Mouse (Mus musculus): Measurements from ENCODE around the gene Casd1.

Gene Casd1

DNA sequence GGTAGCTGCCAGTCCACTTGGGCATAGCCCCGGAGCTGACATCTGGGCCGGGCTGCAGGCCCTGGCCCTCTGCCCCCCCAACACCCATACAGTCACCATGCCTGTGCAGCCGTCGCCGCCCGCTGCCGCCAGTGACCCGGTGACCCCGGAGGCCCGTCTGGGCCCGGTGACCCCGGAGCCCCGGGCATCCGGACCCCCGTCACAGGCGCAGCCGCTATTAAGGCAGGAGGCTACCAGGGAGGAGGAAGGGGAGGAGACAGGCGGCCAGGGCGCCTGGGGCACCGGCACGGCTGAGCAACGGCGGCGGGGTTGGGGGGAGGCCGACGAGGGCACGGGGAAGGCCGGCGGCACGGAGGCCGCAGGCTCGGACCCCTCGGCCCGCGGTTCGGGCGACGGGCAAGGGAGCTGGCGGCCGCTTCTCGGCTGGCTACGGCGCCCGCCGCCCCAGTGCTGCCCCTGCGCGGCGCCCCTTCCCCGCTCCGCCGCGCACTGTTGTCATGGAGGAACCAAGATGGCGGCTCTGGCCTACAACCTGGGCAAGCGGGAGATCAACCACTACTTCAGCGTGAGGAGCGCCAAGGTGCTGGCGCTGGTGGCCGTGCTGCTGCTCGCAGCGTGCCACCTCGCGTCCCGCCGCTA lies at the start of gene Casd1:
TSS of gene Casd1 (plus strand) at position 182 of the 639 bp plus-strand sequence.
- no peak for DNase-seq (ENCODE audit: extremely low spot score, low read depth, low spot score)

DNA sequence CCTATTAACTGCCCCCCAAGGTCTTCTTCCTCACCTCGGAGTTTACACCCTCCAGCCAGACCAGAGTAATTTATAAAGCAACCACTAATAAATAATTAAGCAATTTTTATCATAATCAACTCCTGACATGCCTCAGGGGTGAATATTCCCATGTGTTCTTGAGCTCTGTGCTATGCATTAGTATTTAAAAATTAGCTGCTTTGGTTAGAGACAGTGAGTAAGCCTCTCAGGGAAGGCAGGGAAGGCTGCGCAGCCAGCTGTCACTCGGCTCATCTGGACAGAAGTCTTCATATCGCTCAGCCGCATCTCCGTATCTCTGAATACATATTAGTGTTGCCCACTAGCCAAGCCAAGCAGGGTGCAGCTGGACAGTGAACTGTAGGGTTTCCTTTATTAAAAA lies 45.3 kb upstream of the Casd1 start:
- no peak for DNase-seq (ENCODE audit: extremely low spot score, low read depth, low spot score)

DNA sequence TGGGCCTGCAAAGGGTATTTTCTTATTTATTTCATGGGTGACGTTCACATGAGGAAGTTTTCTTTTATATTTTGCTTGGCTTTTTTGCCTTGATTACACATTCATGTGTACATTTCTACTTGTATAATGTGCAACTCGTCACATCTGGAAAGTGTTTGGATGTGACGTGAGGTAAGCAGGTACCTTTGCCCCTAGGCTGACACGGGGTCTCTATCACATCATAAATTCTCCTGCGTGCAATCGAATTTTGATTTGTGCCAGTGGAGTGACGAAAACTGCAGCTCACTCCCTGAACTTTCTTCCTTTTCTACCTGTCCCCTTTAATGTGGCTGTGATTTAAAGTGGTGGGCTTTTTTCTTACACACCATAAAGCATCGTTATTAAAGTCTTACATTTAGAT lies 43.6 kb upstream of the Casd1 start:
- peak; percentile 99 for DNase-seq (ENCODE audit: extremely low spot score, low read depth, low spot score)

DNA sequence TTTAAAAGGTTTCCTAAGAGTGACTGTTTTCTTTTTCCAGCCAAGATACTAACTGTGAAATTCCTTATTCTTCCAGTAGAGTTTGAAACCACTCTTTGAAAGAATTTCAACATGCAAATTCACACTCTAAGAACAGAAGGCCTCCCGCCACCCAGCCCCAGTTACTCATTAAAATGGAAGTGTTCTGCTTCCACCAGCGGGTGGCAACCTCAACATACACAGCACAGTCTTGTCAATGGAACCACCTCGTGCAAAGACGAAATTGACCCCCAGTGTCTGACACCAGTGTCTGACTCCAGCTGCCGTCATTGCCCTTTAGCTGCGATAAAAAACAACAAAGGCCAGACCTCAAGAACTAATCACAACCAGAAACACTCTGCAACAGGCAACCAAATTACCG lies 43.0 kb upstream of the Casd1 start:
- DNase-seq (ENCODE audit: extremely low spot score, low read depth, low spot score) = peak; percentile 90

DNA sequence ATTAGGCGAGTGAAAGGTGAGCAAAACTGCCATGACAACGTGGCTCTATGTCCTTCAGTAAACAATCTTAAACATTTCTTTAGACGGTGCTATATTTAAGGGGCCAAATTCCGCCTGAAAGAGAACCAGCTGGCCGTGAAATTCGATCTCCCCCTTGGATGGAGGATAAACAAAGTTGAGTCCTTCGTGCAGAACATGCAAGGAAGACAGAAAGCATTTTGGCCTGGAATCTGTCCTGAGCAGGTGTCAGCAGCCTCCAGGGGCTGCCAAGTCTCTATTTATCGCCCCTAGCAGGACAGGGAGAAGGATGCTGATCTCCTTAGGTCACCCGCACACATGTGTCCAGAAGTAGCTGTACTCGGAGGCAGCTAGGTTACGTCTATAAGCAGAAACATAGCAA lies 39.5 kb upstream of the Casd1 start:
- no peak for DNase-seq (ENCODE audit: extremely low spot score, low read depth, low spot score)

DNA sequence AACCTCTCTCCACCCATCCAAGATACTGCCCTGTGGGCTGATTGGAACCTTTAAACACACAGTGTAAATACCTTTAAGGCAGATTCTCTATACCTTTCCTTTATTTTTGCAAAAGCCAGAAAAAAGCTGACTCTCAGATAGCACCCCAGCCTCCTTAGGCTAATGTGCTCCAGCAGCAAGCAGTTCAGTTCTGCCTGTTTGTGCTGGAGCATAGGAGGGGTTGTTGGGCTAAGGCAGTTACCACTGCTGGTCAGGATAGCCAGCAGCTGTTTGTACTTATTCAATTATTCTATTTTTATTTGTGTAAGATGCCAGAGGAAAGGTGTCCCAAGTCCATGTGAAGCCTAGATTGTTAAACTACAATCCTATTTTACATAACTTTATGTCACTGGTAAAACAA lies 39.0 kb upstream of the Casd1 start:
- no peak for DNase-seq (ENCODE audit: extremely low spot score, low read depth, low spot score)

DNA sequence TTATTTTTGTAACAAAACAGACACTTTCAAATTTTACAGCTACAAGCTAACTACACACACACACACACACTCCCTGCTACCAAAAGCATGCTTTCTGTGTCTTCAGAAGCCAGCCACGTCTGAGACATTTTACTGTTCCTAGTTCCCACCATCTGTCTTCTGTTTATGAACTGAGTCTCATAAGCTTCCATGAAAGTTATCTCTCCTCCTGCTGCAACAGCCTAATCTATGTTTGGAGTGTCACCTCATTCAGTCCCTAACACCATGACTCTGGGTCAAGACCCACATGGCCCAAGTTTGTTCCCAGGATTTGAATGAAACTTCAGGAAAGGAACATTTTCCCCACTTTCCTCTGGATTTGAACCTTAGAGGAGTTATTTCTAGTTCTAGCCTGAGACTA lies 38.2 kb upstream of the Casd1 start:
- DNase-seq (ENCODE audit: extremely low spot score, low read depth, low spot score) = no peak

DNA sequence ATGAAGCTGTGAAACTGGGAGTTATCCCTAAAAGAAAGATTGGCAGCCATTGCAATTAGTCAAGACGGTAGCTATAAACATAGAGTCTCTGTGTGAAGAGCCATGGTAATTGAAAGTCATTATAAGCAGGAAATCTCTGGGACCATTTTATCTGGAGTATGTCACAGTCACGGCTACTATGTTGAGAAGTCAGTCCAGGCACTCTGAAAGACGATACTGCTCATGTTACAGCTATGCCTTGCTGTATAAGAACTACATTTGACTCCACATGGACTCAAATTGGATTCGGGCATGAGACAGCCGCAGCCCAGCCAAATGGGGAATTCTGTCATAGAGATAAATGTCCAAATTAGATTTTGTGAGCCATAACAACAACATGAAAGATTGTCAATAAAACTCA lies 37.2 kb upstream of the Casd1 start:
- DNase-seq (ENCODE audit: extremely low spot score, low read depth, low spot score) = no peak

DNA sequence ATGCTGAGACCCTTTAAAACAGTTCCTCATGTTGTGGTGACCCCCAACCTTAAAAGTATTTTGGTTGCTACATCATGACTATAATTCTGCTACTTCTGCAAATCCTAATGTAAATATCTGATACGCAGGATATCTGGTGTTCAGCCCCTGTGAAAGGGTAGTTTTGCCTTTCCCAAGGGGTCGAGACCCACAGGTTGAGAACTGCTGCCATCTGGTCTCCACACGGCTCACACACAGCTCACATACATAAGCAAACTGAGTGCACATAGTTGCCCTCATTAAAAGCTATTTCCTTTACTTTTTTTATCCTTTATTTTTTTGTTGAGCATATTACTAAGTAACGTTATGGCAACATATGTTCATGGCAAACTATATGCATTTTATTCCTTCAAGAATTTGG lies 30.2 kb upstream of the Casd1 start:
- DNase-seq (ENCODE audit: extremely low spot score, low read depth, low spot score) = no peak

DNA sequence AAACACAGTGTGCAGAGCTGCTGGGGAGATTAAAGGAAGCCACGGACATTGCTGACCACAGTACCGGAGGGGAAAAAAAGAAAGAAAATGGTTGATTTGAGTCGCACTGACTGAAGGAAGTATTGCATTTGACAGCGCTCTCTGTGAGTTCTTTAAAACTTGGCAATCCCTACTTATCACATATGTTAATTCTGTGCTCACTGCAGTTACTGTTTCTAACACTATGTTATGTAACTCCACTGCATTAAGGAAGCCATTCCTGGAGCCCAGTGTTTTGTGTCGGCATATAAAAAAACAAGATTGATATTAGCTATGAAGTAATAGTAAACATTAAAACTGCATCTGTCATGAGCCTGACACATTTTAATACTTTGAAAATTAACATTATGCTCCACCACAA lies 22.9 kb upstream of the Casd1 start:
- DNase-seq (ENCODE audit: extremely low spot score, low read depth, low spot score) = no peak

DNA sequence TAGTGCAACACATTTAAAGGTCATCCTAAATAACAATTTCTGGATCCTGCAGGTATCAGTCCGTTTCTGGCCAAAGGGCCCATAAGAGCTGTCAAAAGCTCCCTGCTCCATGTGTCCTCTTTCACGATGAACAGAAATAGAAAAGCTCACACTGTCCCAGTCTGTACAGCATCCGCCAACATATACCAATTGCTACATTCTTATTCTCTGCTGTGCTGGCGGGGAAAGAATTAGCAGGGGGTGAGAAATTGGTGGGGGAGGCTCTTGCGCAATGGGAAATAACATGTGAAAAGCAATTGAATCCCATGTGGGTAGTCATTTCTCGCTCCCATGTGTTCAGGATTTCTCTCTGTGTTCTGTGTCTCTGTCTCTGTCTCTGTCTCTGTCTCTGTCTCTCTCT lies 22.3 kb upstream of the Casd1 start:
- DNase-seq (ENCODE audit: extremely low spot score, low read depth, low spot score) = no peak

DNA sequence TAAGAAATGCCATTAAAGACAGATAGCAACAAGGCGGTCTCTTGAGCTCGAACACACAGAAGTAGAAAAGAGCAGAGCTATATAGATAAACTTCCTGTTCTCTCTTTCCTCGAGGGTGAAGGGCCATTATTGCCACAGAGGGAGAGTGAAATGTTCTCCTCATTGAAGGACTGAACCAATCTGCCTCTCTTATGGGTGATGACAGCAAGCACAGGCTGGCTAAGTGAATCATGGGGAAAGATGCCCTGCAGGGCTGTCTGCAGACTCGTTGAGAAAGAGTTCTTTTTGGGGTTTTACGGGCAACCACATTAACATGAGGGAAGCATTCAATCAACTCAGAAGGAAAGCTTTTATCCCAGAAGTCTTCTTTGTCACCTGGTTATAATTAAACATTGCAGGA lies 21.0 kb upstream of the Casd1 start:
- no peak for DNase-seq (ENCODE audit: extremely low spot score, low read depth, low spot score)

DNA sequence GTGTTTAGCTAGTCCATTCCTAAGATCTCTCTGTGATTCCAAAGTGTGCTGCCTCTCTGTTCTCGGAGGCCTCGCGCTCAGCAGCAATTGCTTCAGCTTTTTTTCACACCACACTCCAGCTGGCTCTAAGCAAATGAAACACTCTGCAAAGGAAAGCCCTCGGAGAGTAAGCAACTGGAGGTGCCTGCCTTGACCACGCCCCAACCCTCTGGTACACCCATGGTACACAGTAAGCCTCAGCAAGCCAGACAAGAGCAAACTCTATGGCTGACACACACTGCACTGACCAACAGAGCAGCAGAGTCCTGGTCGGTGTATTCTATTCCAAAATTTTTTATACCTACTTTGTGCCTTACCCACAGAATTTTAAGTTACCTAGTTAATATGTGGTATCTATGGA lies 17.2 kb upstream of the Casd1 start:
- DNase-seq (ENCODE audit: extremely low spot score, low read depth, low spot score) = no peak

DNA sequence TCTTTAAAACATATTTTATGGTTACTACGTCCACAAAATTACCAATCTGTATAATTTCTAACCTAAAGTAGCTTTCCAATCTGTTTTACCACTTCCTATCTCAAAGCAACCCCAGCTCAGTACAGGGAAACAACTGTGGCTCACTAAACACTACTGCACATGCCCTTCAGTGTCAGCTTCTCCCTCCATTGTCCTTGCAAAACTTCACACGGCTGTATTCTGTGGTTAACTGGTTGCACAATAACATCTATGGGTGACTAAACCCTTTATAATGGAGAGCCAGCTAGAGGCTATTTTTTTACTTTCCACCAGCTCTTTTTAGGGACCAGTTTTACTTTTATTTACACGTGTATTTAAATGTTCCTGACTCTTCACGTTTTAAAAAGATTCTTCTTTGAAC lies 12.7 kb upstream of the Casd1 start:
- DNase-seq (ENCODE audit: extremely low spot score, low read depth, low spot score) = no peak

DNA sequence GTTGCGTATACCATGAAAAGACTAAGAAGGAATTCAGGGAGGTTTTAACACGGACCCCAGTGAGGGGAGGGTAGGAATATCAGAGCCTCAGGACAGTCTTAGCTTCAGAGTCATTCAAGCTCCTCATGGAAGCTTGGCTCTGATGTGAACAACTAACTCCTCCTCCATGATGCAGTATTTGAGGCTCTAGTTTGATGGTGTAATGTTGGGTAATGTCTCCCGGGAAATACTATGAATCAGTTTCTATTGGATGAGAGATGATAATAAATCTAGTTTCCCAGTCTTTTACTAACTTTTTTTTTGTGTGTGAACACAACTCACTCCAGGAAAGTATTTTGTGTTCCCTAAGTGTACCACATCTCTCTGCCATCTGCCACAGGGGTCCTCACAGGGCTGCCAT lies 11.9 kb upstream of the Casd1 start:
- no peak for DNase-seq (ENCODE audit: extremely low spot score, low read depth, low spot score)

DNA sequence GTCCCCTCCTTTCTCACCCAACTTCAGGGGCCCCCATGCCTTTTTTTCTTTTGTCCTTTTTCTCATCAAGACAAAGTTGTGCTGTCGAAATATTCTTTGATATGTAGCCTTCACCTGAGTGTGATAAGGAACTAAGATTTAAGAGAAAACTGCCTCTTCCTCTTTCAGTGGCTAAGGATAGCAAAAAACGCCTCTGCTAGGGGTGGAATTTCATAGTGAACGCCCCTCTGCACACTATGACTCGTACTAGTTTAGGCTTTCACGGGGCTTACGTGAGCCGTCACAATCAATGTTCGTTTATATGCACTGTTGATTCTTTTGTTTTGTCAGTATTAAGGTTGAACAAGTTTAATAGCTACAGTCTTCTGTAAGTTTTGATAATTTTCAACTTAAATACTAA lies 10.6 kb upstream of the Casd1 start:
- DNase-seq (ENCODE audit: extremely low spot score, low read depth, low spot score) = no peak

DNA sequence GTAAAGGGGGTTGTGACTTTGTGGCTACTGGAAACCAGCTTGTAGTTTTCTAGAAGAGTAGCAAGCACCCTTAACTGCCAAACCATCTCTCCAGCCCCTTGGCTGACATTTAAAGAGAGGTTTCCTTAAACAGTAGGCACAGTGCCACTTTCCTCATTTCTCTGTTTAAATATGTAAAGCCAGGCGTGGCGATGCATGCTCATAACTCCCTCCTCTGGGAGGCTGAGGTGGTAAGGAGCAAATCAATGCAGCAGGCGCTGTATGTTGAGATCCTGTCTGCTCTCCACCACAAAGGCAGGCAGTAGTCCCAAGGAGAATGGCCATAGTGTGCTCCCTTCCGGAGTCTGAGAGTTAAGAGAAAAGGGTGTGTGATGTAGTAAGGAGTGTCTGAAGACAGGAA lies 2.9 kb upstream of the Casd1 start:
- no peak for DNase-seq (ENCODE audit: extremely low spot score, low read depth, low spot score)

DNA sequence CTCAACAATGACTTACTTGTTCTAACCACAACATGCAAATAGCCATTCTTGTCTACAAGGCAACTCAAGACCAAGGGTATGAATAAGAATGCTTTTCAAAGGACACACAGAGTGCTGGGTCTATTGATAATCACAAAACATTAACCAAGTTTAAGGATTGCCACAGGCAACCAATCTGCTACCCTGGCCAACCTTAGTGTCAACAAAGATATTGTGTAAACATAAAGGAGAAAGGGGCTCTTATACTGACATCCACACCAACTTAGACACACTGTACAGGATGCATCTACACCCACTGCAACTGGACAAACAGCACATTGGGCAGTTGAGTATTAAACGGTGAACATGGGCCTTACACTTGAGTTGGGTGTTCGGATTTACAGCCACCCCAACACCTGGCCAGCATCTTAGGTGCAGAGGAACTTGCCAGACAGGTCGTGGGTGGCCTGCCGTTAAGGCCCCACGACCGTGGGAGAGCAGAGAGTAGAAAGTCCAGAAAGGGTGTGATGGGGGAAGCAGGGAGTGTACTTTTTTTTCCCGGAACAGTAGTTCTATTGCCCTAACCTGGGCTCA lies 468 bp upstream of the Casd1 start:
- DNase-seq (ENCODE audit: extremely low spot score, low read depth, low spot score) = no peak

DNA sequence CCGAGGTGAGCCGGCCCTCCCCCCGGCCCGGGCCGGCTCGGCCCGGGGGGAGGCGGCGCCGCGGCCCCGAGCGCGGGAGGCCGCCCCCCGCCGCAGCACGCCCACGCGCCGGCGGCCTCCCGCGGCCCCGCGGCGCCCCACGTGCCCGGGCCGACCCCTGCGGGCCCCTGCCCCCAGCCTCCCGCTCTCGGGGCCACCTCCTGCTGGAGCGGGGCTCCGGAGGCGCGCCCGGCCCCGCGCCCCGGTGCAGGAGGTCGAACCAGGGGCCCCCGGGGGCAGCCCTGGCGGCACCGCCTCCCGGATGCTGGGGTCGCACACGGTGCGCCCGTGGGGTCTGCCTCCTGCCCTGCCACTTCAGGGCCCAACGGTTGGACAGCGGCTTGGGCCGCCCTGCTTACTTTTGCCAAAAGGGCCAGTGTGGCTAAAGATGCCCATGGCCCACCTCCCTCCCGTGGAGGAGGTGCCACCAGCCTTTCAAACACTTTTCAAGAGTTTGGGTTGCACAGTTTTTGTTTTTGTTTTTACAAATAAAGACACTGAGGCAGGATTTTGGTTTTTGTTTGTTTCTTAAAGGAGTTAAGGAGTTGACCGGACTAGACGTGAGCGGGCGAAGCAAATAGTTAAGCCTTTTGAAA lies 775 bp downstream of the Casd1 start:
- no peak for DNase-seq (ENCODE audit: extremely low spot score, low read depth, low spot score)

DNA sequence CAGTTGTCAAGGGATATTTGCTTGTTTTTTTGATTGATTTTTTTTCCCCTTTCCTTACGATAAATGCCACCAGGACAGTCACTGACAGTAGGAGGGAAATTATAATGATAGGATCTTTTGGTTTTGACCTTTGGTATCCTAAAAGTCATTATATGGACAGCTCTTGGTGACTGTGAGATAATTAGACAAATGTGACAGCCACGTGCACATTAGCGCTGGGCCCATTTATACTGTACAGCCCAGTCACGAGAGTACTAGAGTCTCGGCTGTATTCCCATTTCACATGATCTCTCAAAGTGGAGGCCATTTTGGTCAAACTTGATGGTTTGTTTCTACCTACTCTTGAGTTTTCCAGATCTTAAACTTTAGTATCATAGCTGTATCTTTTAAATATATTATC lies 1.4 kb downstream of the Casd1 start:
- DNase-seq (ENCODE audit: extremely low spot score, low read depth, low spot score) = no peak

DNA sequence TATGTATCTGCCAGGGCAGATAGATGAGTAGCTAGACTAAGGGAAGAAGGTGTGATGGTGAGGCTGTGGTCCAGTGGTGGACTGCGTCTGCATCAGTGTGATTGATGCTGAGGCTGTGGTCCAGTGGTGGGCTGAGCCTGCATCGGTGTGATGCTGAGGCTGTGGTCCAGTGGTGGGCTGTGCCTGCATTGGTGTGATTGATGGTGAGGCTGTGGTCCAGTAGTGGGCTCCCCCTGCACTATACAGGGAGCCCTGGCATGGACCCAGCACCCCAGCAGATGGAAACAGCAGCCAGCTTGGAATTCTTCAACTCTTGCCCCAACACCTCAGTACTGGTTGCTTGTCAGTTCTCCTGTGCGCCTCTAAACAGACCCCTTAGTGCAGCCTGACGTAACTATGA lies 5.8 kb downstream of the Casd1 start:
- DNase-seq (ENCODE audit: extremely low spot score, low read depth, low spot score) = no peak

DNA sequence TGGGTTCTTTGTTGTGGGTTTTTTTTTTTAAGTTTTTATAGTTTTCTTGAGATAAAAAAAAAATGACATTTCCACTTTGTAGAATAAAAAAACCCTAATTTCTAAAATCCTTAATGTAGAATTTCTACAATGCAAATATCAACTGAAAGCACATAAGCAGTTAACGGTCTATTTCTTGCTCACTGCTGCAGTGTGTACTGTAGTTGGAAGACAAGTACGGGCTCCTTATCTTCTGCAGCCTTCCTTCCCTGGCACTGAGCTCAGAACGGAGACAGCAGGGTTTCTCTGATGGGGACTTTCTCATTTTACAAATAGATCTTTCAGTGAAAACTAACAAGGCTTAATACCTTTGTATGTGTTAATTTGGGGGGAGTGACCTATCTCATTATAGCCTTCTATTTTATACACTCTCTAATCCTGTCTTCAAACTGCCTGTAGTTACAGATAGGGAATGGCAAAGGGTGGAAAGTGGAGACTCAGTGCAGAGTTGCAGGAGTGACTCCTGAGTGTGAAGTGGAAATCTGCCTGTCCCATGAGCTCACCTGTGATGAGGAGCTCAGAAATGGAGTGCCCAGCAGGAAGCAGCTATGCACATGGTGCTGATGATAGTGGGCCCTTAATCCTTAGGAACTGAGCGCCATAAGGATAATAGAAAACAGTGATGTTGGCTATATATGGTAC lies 9.7 kb downstream of the Casd1 start:
- DNase-seq (ENCODE audit: extremely low spot score, low read depth, low spot score) = no peak
